Mouse (Mus musculus) thymus, postnatal 14 days (tissue): ENCODE data around the gene Grifin.
A peak's percentile ranks its signal among the peaks of the same experiment; 100 is the strongest.

Experiments used
- DNase-seq: peaks from one replicate; pipeline ENCODE4 v3.0.0; 2021

The Grifin gene

GRCm38 (mm10) chr5:140583732-140584368 is 19.0 kb upstream of the Grifin start:
- DNase-seq: no peak

- DNase-seq: no peak
Observed at GRCm38 (mm10) chr5:140582995-140583731, 18.3 kb upstream of the Grifin start.

- DNase-seq: no peak
Observed at GRCm38 (mm10) chr5:140581569-140581968, 16.7 kb upstream of the Grifin start.

- no peak for DNase-seq
Observed at GRCm38 (mm10) chr5:140579771-140580170, 14.9 kb upstream of the Grifin start.

- no peak for DNase-seq
Observed at GRCm38 (mm10) chr5:140579221-140579620, 14.3 kb upstream of the Grifin start.

GRCm38 (mm10) chr5:140575381-140575866 is 10.6 kb upstream of the Grifin start:
- peak; percentile 47 for DNase-seq

GRCm38 (mm10) chr5:140572611-140573010 is 7.7 kb upstream of the Grifin start:
- no peak for DNase-seq

- no peak for DNase-seq
Observed at GRCm38 (mm10) chr5:140571673-140572072, 6.8 kb upstream of the Grifin start.

- no peak for DNase-seq
Observed at GRCm38 (mm10) chr5:140571201-140571600, 6.3 kb upstream of the Grifin start.

GRCm38 (mm10) chr5:140570223-140570870 is 5.5 kb upstream of the Grifin start:
- DNase-seq: no peak

- no peak for DNase-seq
Observed at GRCm38 (mm10) chr5:140569032-140569595, 4.2 kb upstream of the Grifin start.

GRCm38 (mm10) chr5:140568321-140568970 is 3.6 kb upstream of the Grifin start:
- peak; percentile 66 for DNase-seq

- peak; percentile 3 for DNase-seq
Observed at GRCm38 (mm10) chr5:140567751-140568150, 2.9 kb upstream of the Grifin start.

GRCm38 (mm10) chr5:140567321-140567720 is 2.5 kb upstream of the Grifin start:
- DNase-seq: peak; percentile 93

- DNase-seq: no peak
Observed at GRCm38 (mm10) chr5:140566271-140566670, 1.4 kb upstream of the Grifin start.

- peak; percentile 72 for DNase-seq
Observed at GRCm38 (mm10) chr5:140565856-140566255, 985 bp upstream of the Grifin start.

- DNase-seq: no peak
Observed at GRCm38 (mm10) chr5:140565451-140565850, 580 bp upstream of the Grifin start.

- no peak for DNase-seq
Observed at GRCm38 (mm10) chr5:140562601-140563000, 2.3 kb downstream of the Grifin start.

GRCm38 (mm10) chr5:140556859-140557258 is 8.0 kb downstream of the Grifin start:
- DNase-seq: peak; percentile 64

- no peak for DNase-seq
Observed at GRCm38 (mm10) chr5:140553719-140554118, 11.2 kb downstream of the Grifin start.

GRCm38 (mm10) chr5:140549306-140550047 is 15.4 kb downstream of the Grifin start:
- no peak for DNase-seq

GRCm38 (mm10) chr5:140546332-140546731 is 18.5 kb downstream of the Grifin start:
- no peak for DNase-seq
